Mouse (Mus musculus) lung, adult 2 months (tissue): ENCODE data around the gene Acad10.

Experiments
- CTCF ChIP-seq: fragments of 200-500 bp; IDR thresholded peaks from 2 replicates; pipeline ENCODE4 v1.5.1; 2011; ENCODE audit warnings: mild to moderate bottlenecking, low read length, control low read depth; ENCODE audit not compliant: insufficient read depth
- POLR2A ChIP-seq: fragments of 200-500 bp; IDR thresholded peaks from 2 replicates; pipeline ENCODE4 v1.6.1; 2011; ENCODE audit warnings: low read depth, mild to moderate bottlenecking, control low read depth, low read length, borderline replicate concordance; ENCODE audit errors: extremely low read depth

GRCm38 (mm10) chr5:121575867-121576266 lies 84.4 kb downstream of the Acad10 start:
- TF ChIP-seq POLR2A = no peak
- TF ChIP-seq CTCF = no peak
